Mouse (Mus musculus): Measurements from ENCODE around the gene Lfng.
A peak's percentile ranks its signal among the peaks of the same experiment; 100 is the strongest.

Gene Lfng

GRCm38 (mm10) chr5:140607001-140607835 is at the start of gene Lfng:
TSS of gene Lfng (plus strand) at chr5:140607320.
- peak; percentile 91 for DNase-seq (ENCODE audit: low read depth)

DNA sequence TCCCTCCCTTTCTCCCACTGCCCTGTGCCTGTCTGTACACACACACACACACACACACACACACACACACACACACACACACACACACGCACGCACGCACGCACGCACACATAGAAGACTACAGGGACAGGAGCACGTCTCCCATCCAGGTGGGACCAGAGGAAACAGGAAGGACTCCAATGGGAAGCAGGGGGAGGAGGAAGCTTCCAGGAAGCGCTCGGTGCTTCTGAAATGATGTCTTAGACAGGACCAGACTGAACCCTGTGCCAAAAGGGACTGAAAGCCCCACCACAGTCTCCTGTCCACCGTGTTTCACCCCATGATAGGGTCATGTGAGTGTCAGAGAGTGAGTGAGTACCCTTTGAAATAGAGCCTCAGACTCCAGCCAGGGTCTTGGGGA is 44.5 kb upstream of the Lfng start:
- DNase-seq (ENCODE audit: low read depth) = no peak

DNA sequence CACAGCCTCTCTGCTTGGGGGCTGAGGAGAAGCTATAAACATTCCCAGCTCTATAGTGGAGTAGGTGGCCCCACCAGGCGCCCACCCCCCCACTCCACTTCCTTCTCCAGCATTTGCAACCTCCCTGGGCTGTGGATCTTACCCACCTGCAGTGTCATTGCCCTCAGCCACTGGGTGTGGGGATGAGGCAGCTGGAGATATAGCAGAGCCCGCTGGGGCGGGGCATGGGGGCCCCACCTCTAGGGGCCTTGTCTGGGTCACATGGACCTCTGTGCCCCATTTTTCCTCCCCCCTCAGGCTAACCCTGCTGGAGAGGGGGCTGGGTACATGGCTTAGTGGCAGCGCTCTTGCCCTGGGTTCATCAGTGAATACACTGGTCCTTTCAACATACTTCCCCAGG is 42.2 kb upstream of the Lfng start, which contains the start of gene Grifin:
Grifin (minus strand) TSS at position 176 of the 400 bp plus-strand sequence.
- no peak for DNase-seq (ENCODE audit: low read depth)

DNA sequence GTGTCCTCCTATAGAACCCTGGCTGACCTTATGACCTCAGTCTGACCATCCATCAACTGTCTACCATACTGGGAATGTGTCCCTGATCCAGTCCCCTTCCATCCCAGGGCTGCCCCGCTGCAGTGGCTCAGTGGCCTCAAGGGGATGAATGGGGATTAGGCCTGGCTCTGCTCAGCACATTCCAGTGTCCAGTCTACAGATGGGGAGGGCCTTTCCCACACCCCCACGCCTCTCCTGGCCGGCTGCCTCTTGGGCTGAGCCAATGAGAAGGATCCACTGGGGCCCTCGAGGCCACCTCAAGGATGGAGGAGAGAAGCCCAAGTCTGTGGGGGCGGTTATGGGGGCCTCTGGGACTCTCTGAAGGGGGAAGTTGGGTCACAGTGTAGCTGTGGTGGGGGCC is 41.7 kb upstream of the Lfng start:
- DNase-seq (ENCODE audit: low read depth) = no peak

DNA sequence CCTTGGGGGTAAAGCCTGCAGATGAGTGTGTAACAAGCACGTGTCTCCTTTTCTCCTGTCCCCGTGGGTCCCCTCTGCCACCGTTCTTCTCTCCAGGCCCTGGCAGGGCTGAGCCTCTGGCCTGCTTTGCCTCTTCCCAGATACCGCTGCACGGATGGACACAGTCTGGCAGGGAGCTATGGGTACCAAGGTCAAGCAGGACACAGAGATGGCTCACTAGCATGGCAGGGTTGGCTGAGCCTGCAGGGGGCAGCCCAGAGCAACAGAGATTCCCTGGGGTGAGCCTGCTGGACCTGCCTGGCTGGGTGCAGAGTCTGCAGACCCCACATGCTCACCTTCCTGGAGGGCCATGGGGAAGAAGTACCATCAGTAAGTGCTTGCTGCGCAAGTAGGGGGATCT is 41.3 kb upstream of the Lfng start:
- DNase-seq (ENCODE audit: low read depth) = peak; percentile 73

DNA sequence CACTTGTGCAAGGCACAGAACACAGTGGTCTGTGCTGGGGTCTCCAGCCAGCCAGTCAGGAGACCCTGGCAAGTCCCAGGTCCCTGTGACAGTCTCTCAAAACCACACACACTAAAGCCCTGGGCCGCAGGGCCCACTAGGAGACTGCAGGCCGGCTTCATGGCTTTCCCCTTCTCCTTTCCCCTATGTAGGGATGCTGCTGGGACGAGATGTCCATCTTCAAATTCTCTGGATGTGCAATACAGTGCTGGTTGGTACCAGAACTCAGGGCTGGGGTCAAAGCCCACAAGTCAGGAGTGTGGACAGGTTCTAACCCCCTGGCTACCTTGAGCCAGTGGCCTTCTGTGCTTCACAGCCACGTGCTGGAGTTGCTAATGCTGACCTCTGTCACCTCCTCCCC is 40.8 kb upstream of the Lfng start:
- no peak for DNase-seq (ENCODE audit: low read depth)

DNA sequence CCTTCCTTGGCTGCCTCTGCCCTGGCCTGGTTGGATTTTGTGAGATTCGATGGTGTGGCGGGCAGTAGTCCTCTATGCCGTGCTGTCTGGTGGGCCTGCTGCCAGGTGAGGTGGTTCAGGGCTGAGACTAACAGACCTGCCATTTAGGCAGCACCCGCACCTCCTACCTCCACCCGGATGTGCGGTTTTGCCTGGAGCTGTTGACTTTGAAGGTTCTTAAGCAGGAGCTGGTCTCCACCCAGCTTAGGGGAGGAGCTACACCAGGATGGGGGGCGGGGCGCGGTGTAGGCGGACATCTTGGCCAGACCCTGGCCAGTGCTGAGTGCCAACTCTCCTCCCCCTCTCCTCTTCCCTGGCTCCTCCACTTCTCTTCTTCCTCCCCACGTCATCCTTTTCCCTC is 39.8 kb upstream of the Lfng start:
- DNase-seq (ENCODE audit: low read depth) = peak; percentile 93

GRCm38 (mm10) chr5:140567751-140568150 is 39.4 kb upstream of the Lfng start:
- DNase-seq (ENCODE audit: low read depth) = no peak

GRCm38 (mm10) chr5:140568321-140568970 is 38.7 kb upstream of the Lfng start:
- DNase-seq (ENCODE audit: low read depth) = peak; percentile 90

DNA sequence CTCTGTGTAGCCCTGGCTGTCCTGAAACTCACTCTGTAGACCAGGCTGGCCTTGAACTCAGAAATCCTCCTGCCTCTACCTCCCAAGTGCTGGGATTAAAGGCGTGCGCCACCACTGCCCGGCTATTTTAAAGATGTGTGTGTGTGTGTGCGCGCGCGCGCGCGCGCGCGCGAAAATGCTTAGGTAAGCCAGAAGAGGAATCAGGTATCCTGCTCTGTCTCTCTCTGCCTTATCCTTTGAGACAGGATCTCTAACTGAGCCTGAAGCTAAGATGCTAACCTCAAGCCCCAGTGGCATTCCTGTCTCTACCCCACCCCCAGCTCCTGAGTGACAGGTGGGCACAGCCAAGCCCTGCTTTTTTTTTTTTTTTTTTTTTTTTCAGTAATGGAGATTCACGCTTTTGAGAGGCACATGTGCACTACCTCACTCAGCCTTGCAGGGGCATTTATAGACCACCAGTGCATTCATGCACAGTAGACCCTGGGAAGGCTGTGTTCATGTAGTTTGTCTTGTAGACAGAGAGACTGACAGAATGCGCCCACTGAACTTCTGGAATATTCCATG is 38.0 kb upstream of the Lfng start:
- DNase-seq (ENCODE audit: low read depth) = no peak

GRCm38 (mm10) chr5:140570223-140570870 is 36.8 kb upstream of the Lfng start:
- DNase-seq (ENCODE audit: low read depth) = peak; percentile 70

DNA sequence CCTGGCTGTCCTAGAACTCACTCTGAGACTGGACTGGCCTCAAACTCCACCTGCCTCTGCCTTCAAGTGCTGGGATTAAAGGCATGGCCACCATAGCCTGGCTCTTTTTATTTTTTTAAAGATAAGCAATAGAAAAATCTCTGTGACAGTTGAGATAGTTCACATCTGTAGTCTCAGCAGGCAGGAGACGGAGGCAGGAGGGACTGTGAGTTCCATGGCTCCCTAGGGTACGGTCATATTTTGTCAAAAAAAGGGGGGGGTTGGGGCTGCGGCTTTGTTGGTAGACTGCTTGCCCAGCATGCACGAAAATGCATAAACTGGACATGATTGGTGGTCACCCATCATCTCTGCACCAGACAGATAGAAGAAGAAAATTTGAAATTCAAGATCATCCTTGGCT is 35.9 kb upstream of the Lfng start:
- DNase-seq (ENCODE audit: low read depth) = no peak

- DNase-seq (ENCODE audit: low read depth) = no peak
Measured at GRCm38 (mm10) chr5:140571673-140572072, 35.4 kb upstream of the Lfng start.

DNA sequence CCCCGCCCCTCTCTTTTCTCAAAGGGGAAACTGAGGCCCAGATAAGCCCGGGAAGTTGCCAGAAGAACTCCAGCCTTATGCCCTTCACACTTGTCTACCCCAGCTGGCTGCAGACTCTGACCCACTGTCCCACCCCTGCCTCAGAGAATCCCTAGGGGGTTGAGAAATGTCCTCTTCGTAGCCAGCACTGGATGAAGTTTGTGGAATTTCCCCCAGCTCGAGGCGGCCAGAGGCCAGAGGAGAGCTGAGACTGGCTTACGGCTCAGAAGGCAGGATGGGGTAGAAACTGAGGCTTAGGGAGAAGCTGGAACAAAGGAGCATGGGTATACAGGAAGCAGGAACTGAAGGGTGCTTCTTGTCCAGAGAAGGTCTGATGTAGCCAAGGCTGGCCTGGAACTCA is 34.5 kb upstream of the Lfng start:
- DNase-seq (ENCODE audit: low read depth) = no peak

- DNase-seq (ENCODE audit: low read depth) = peak; percentile 82
Measured at GRCm38 (mm10) chr5:140575381-140575866, 31.7 kb upstream of the Lfng start.

DNA sequence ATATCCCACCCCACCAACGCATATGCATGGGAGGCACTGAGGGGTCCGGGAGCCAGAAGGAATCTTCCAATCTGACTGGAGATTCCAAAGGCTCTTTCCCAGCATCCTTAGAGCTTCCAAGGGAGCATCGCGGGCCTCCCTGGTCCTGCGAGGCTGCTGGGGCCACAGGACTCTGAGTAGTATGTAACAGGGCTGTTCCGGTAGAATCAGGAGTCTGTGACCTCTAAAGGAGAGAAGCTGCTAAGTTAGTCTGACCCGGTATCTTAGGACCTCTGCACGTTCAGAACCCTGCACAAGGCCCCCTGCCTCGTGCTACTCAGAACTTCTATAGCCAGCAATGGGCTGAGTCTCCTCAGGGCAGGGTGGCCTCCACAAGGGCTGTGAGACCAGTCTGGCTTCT is 27.9 kb upstream of the Lfng start:
- no peak for DNase-seq (ENCODE audit: low read depth)

- DNase-seq (ENCODE audit: low read depth) = no peak
Measured at GRCm38 (mm10) chr5:140579771-140580170, 27.3 kb upstream of the Lfng start.

- no peak for DNase-seq (ENCODE audit: low read depth)
Measured at GRCm38 (mm10) chr5:140581569-140581968, 25.6 kb upstream of the Lfng start.

- no peak for DNase-seq (ENCODE audit: low read depth)
Measured at GRCm38 (mm10) chr5:140582995-140583731, 24.0 kb upstream of the Lfng start.

DNA sequence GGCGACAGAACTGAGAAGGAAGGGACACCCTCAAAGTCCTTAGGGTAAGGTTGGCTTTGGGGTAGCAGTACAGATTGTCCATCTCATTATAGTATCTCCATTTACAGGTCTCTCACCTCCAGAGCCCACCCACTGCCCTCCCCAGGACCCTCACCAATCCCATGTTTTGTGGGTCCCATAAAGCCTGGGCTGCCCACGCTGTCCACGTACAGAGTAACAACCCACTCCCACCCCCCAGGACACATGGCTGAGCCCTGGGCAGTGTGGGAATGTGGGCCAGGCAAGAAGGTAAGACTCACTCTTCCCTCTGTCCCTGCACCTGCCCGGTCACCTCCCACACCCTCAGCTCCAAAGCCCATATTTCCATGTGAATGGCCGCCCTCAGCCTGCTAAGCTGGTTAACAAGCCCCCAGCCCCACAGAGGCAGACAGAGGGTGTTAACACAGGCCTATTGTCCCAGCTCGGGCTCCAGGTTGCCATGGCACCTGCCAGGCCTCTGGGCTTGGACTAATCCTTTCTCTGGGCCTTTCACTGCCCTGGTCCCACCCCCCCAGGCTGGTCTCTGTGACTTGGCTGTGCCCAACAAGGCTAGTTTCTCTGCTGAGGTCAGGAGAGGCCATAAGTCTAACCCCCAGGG is 23.3 kb upstream of the Lfng start:
- no peak for DNase-seq (ENCODE audit: low read depth)

DNA sequence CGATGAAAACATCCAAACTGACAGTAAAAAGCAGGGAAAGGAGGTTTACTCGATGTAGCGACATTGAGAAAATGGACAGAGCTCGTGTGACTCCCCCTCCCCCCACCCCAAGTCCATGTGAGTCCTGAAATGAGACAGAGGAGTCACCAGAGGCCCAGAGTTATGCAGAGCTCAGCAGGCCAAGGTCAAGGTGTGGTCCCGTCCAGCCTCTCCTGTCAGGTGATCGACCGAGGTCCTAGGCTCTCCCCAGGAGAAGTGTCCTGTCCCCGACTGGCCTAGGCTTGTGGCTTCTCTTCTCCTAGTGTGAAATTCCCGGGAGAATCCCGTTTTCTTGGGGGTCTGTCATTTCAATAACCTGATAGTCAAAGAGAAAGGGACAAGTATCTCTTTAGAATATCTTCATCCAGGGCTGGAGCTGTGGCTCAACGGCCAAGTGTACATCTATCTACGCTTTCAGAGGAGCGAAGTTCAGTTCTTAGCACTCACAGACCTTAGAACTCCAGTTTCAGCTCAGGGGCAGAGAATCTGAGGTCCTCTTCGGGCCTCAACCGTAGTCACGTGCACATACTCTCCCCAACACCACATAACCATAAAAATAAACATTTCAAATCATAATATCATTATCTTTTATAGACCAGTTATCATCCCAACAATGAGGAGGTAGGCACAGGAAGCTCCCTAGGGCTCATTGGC is 17.9 kb upstream of the Lfng start:
- no peak for DNase-seq (ENCODE audit: low read depth)
